Mouse (Mus musculus) fibroblast of lung, adult 2 months (primary cell): ENCODE results near the gene Bcl6.

Experiments used
- DNase-seq: peaks from one replicate; pipeline ENCODE4 v3.0.0-alpha.2; 2011; ENCODE audit warnings: low read depth

Gene Bcl6

GRCm38 (mm10) chr16:23988466-23989208 is at the start of gene Bcl6, which contains the start of gene Gm37419:
Gene Bcl6 (minus strand): TSS chr16:23988852.
Gene Gm37419 (plus strand): TSS chr16:23988482.
- DNase-seq: no peak

GRCm38 (mm10) chr16:24036398-24036797 is 47.7 kb upstream of the Bcl6 start:
- DNase-seq: no peak

DNA sequence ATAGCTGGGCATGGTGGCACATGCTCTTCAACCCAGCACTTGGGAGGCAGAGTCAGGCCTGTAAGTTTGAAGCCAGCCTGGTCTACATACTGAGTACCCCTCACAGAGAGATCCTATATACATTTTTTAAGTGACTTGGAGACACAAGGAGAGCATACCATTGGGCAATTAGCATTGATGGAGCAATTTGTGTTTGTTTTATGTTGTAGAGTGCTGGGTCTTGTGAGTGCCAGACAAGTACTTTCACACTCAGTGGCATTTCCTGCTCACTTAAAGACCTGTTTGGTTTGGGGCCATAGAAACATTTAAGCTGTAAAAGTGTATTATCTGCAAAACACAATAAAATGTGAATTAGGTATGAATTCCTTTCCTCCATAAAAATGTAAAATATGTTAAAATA is 47.1 kb upstream of the Bcl6 start:
- no peak for DNase-seq

GRCm38 (mm10) chr16:24034450-24034849 is 45.8 kb upstream of the Bcl6 start:
- no peak for DNase-seq

DNA sequence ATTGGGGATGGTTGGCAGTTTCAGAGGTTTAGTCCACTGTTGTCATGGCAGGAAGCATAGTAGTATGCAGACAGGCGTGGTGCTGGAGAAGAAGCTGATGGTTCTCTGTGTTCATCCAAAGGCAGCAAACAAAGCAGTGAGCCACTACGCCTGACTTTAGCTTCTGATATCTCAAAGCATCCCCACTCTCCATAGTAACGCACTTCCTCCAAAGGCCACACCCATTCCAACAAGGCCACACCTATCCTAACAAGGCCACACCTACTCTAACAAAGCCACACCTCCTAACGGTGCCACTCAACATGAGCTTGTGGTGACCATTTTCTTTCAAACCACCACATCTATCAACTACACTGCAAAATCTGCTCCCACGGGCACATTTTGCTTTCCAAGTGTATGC is 44.6 kb upstream of the Bcl6 start:
- DNase-seq: no peak

- no peak for DNase-seq
Observed at GRCm38 (mm10) chr16:24029965-24030672, 41.5 kb upstream of the Bcl6 start.

DNA sequence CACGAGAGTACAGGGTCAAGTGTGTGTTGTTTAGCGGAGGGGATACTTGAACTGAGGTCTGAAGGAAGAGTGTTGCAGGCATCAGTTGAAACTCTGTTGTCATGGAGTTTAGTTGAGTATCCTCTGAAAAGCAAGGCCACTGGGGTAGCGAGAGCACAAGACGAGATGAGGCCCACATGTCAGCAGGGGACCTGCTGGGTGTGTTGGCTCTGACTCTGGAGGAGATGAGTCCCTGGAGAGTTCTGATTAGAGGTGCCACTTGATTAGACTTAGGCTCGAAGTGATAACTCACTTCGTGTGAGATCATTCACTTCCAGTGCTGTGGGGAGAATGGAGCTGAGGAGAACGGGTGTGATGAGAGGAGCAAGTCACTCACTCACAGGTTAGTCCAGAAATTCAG is 36.8 kb upstream of the Bcl6 start:
- DNase-seq: no peak

DNA sequence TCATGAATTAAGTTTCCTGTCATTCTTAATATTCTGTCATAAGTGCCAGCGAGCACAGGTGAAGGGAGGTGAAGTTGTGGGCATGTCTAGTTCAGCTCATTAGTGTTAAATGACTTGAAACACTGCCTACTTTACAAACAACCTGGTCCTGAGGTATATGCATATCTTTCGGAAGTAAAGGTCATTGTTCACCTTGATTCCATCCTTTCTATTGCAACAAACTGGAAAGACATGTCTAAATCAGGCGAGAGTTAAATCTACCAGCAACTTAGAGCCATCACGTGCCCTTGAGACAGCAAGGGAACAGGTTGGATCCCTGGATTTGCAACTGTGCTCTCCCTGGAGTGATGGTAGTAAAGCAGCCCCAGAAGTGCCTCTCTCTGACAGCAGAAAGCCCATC is 34.0 kb upstream of the Bcl6 start:
- DNase-seq: no peak

GRCm38 (mm10) chr16:24021722-24022121 is 33.1 kb upstream of the Bcl6 start:
- DNase-seq: no peak

- no peak for DNase-seq
Observed at GRCm38 (mm10) chr16:24016742-24017141, 28.1 kb upstream of the Bcl6 start.

DNA sequence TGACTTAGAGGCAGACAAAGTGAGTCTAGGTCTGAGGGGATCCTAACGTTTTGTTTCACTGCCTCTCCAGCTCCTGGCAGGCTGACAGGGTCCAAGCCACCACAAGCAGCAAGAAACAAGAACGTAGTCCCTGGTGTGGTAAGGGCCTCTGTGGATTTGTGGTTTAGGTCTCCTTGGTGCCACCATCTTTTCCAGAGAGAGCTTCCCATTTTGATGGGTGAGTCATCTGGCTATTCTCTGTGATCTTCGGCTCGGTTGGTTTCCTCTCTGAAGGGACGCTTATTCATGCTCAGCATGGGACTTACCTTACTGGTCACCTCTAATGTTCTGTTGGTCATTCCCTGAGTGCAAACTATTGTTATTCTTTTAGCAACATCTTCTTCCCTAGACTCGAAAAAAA is 27.6 kb upstream of the Bcl6 start:
- DNase-seq: no peak

DNA sequence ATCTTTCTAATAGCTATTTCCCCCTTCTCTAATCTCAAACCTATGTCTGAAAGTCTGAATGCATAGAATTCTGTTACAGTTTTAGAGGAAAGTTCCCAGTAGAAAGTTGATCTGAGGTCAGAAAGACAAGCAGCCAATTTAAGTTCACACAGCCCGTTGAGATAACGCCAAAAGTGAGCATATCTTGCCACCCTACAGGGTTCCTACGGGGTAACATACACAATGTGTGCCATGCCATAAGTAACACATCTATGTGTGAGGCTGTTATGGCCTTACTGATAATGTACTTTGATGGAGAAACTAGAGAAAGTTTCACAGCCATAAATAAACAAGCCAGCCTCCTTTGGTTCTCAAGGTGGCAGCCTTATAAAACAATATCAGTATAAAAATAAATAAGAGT is 25.7 kb upstream of the Bcl6 start:
- DNase-seq: no peak

DNA sequence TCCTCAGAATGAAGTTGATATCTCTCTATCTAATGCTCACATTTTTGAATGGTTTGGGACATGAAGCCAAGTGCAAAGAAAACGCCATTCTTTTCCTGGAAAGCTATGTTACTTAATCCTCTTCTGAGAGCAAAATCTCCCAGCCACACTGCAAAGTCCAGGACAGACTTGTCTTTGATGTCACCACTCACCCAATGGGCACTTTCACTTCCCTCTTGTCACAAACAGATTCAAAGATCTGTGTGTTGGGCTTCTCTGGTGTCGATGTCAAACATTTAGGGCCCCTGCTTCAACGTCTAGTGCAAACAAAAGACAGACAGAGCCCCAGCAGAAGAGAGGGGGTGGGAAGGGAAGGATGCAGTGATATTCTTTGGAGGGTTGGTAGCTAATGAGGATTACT is 23.4 kb upstream of the Bcl6 start:
- no peak for DNase-seq

DNA sequence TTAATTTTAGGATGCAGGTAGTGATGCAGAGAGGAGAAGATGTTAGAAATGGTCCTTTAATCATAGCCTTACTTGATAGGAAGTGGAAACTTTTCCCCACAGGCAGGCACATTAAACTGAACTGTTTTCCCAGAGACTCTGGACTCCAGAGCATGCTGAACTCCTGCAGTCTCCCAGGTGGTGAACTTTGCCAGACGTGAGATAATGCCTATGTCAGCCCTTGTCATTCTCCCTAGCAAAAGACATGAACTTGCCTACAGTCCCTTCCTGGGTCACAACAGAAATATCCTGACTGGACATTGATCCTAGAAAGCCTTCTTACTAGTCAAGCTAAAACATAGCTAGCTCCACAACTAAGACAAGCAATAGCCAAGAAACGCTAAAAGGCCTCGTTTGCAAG is 22.7 kb upstream of the Bcl6 start:
- DNase-seq: no peak

DNA sequence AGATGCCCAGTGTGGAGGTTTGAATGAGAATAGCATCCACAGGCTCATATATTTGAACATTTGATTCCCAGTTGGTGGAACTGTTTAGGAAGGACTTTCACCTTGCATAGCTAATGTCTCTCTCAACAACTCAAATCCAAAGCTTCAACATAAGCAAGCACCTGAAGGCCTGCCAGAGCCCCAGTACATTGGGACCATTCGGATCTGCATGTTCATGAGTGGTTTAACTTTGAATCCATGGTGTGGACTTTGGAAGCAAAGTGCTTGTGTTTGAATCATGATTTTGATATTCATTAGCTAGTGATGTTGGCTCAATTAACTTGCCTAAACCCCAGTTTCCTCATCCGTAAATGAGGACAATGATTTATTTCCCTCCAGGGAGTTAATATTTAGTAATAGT is 21.2 kb upstream of the Bcl6 start:
- no peak for DNase-seq

GRCm38 (mm10) chr16:24005928-24006327 is 17.3 kb upstream of the Bcl6 start:
- no peak for DNase-seq

DNA sequence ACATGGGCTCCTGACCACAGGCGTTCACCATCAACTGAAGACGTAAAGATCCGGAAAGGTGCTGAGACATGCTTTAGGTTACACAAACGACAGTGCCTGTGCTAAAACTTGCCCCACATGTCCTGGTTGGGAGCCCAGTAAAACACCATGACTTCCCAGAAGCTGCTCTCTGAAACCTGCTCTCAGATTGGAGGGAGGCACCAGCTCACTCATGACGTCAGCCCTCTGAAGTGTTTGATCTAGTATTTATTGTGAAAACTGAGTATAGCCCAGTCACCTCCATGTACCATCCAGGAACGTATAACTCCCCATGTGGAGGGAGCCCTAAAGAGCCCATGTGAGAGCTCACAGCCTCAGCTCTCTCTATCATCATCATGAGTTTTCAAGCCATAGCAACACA is 9.3 kb upstream of the Bcl6 start:
- no peak for DNase-seq

DNA sequence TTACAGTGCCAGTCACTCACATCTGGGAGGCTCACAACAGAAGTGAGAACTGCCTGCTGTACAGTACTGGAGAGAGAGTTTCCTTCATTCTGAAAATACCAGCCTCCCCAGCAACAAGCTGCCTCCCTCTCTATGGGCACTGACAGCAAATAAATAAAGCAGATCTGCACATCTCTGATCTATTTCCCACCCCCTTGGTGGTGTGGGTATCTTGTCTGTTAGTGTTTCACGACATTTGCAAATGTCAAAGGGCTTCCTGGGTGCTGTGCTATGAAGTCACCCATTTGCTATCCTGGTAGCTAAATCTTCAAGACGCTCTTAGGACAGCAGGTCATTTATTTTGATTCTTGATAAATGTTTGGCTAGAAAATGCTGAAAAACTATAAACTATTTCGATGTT is 8.6 kb upstream of the Bcl6 start:
- DNase-seq: no peak

GRCm38 (mm10) chr16:23996342-23996741 is 7.7 kb upstream of the Bcl6 start:
- no peak for DNase-seq

GRCm38 (mm10) chr16:23993351-23994321 is 5.0 kb upstream of the Bcl6 start:
- DNase-seq: no peak

DNA sequence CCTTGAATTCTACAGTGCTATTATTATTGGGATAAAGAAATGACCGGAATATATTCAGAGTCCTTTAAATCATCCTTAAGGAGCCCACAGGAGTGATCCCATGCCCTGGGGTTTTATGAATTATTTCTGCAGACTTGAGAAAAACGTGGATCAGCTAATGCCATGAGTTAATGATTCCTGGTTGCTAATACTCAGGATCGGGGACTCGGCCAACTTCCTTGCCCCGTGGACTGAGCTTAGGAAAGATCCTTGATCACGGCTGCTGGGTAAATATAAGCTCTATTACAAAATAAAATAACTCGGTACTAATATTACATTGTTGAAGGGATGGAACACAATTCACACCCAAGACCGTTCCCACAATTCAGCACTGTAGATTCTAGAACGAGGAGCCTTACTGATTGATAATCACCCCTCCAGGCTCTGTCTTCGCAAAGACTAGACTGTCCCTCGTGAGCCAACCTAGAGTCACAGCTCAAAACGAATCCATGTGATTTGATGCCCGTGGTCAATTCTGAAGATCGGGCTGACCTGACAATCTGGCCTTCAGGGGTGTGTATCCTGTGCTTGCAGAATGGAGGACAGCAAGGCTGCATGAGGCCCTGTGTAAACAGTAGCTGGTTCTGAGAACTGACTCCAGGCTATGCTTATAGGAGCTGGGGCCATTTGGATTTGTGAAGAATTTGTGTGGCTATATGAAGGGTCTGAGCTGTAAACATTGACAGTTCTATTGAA is 3.4 kb upstream of the Bcl6 start:
- no peak for DNase-seq

DNA sequence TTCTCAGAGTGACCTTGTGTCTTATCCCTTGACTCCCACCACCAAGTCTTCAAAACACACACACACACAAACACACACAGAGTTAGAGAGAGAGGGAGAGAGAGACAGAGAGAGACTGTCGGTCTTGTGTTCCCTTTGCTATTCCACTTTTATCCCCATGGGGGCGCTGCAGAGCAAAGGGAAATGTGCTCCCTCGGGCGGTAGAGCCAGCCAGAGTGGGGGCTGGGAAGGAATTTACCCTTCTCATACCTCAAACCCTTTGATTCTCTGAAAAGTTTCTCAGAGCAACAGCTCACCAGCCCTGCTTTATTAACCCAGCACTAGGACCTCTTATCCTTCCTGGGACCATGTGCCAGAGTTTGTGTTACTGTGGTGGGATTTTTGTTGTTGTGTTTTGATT is 2.5 kb upstream of the Bcl6 start:
- no peak for DNase-seq
